Mouse (Mus musculus) gastrocnemius, adult 8-10 months (tissue): ENCODE measurements around the gene Sh3gl2. TPM values are rescaled to one million over a fixed set of nuclear protein-coding genes. Genes with fewer than 3 reads are reported as not detected.

Source experiments
- DNase-seq, 2 experiments: peaks; one replicate each; pipeline ENCODE4 v3.0.0; 2022; ENCODE audit warnings: low spot score in 2 of 2
- total RNA-seq, 4 experiments: library from RNA; stranded (reverse); gene quantifications; 2 replicates each; pipeline ENCODE4 v1.2.4; 2022

Sh3gl2 gene
- under 1 TPM; 0.56 to 0.83 (median 0.60) TPM for total RNA-seq

GRCm38 (mm10) chr4:85205071-85205635 is at the start of gene Sh3gl2:
TSS of gene Sh3gl2 (plus strand) at chr4:85205126.
- no peak for DNase-seq

- no peak for DNase-seq
Observed at GRCm38 (mm10) chr4:85161156-85161555, 43.8 kb upstream of the Sh3gl2 start.

- DNase-seq = no peak
Observed at GRCm38 (mm10) chr4:85162468-85163312, 42.2 kb upstream of the Sh3gl2 start.

- DNase-seq = no peak
Observed at GRCm38 (mm10) chr4:85163313-85163615, 41.7 kb upstream of the Sh3gl2 start.

DNA sequence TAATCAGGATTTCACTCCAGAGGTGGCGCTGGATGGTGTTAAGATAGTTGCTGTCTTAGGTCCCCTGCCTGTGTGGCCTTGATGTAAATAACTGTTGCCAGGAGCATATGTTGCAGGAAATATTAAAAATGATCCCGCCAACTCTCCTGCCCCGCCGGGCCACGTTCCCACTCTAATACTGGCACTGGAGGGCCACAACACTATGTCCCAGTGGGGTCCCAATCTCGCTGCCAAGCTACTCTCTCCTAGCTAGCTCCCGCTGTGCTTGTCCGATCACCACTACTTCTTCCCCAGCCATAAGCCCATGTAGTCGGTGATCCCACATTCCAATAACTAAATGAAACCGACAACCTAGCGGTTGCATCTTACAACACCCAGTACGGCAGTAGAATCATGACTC is 36.9 kb upstream of the Sh3gl2 start:
- DNase-seq = no peak

DNA sequence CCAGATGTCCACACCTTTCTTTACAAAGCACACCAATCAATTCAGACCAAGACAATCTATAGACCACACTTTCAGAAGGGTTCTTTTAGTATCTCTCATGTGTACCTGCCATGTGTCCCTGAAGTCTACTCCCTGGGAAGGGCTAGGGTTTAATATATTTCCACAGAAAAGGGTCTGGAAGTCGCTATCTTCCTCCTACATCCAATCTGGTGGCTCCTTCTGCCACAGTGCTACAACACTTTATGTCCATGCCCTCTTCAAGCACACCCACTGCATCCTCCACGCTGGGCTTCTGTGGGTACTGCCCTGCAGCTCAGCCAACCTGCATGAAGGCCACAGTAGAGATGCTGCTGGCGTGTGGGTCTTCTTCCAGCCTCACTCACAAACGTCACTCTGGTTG is 29.5 kb upstream of the Sh3gl2 start:
- no peak for DNase-seq

- no peak for DNase-seq
Observed at GRCm38 (mm10) chr4:85178394-85179051, 26.4 kb upstream of the Sh3gl2 start.

- DNase-seq = no peak
Observed at GRCm38 (mm10) chr4:85186011-85186410, 18.9 kb upstream of the Sh3gl2 start.

DNA sequence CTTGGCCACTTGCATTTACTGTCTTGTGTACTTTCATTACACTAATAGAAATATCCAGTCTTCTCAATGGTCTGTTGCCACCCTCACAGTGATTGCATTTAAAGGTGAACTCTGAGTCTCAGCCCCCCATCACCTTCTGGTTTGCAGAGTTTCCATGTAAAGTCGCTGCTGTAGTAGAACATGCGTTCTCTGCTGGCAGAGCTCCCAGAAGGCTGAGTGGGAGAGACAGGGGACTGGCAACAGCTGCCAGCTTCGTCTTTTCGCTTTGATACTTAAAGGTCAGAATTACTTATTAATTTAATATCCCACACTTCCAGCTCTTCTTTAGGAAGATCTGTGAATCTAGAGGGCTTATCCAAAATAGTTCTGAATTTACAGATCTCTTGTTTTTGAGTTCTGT is 8.7 kb upstream of the Sh3gl2 start:
- DNase-seq = no peak

- DNase-seq = no peak
Observed at GRCm38 (mm10) chr4:85198431-85198830, 6.5 kb upstream of the Sh3gl2 start.

GRCm38 (mm10) chr4:85202582-85202981 is 2.3 kb upstream of the Sh3gl2 start:
- DNase-seq = no peak

DNA sequence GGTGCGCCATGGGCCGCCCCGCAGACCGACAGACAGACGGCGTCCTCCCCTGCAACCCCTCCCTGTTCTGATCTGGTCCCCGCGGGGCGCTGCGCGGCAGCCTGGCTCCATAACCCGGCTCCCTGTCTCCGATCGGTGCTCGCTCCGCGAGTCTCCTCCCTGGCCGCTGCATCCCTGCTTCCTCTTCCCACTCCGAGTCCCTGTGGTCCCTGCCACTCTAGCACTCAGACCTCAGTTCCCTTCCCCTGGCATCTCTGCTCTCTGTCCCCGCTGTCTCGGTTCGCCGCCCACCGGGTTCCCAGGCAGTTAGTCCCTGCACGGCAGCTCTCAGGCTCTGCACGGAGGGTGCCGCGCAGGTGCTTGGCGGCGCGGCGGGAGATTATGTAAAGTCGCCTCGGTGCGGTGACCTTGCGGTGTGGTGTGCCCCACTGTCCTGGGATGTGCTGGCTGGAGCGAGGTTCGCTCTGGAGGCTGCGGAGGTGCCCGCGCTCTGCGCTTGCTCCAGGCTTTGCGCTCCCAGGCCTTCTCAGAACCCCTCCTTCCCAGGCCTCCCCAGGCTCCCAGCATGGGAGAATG is 798 bp downstream of the Sh3gl2 start:
- no peak for DNase-seq

GRCm38 (mm10) chr4:85206675-85207400 is 1.9 kb downstream of the Sh3gl2 start:
- no peak for DNase-seq

GRCm38 (mm10) chr4:85207515-85207914 is 2.6 kb downstream of the Sh3gl2 start:
- no peak for DNase-seq

DNA sequence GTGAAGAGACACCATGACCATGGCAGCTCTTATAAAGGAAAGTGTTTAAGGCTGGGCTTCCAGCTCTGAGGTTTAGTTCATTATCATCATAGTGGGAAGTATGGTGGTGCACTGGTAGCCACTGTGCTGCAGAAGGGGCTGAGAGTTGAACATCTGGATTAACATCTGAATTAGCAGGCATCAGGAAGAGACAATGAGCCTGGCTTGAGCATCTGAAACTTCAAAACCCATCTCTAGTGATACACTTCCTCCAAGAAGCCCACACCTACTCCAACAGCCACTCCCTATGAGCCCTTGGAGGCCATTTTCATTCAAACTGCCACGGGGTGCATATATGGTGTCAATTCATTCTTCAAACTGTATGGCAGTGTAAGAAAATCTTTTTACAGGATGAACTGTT is 3.6 kb downstream of the Sh3gl2 start:
- DNase-seq = no peak

- DNase-seq = no peak
Observed at GRCm38 (mm10) chr4:85210953-85211352, 6.0 kb downstream of the Sh3gl2 start.

- no peak for DNase-seq
Observed at GRCm38 (mm10) chr4:85217003-85217402, 12.1 kb downstream of the Sh3gl2 start.

- DNase-seq = no peak
Observed at GRCm38 (mm10) chr4:85222716-85223115, 17.8 kb downstream of the Sh3gl2 start.

- DNase-seq = no peak
Observed at GRCm38 (mm10) chr4:85226731-85227130, 21.8 kb downstream of the Sh3gl2 start.

DNA sequence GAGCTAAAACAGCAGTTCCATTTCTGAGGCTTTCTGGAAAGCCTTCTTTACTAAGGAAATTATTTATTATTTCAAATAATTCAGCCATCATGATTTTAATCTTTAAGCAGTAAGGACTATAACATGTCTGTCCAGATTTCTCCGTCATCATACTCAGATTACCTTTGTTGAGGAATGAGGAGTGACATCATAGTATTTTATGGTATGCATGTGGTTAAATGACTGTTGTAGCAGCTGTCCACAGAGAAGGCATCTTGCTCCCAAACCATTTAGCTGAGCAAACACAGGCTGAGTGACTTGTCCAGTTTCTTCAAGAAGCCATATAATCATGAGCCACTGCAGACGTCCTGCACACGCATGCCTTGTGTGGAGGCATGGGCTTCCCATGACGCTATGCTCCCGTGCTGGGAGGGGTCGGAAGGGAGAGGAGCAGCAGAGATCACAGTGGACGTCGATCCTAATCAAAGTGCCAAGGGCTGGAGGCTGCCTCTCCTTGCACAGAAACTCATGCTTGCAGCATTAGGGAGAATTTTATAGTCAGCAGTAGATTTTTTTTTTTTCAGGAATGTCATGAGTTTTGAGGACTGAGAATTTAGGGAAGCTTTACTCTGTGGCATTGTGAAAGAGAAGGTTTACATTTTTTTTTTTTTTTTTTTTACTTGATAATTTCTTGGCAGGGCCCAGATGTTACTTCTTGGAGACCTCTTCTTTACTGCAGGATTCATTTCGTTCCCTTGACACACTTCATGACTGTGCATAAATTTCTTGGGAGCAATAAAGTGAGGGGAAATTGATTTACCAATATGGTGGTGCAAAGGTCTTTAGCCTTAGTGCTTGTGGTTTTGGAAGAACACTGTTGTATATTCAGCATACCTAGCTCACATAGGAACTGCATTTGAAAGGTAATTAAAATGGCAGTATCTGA is 23.0 kb downstream of the Sh3gl2 start:
- DNase-seq = no peak

GRCm38 (mm10) chr4:85228589-85228948 is 23.6 kb downstream of the Sh3gl2 start:
- DNase-seq = no peak
